Mouse (Mus musculus) MEL (cell line): ENCODE data around the gene Has1. TPM values are rescaled to one million over a fixed set of nuclear protein-coding genes. Genes with fewer than 3 reads are reported as not detected.

ENCODE experiments used
- DNase-seq: peaks from one replicate; pipeline ENCODE4 v3.0.0; 2011; ENCODE audit warnings: low read depth, low spot score
- H3K27ac ChIP-seq: 2 replicates; pipeline ENCODE4 v1.5.1; 2012; ENCODE audit warnings: low read depth, mild to moderate bottlenecking, control low read depth, low read length, moderate library complexity; ENCODE audit not compliant: control insufficient read depth
- H3K27me3 ChIP-seq, 2 experiments: fragments of 150-350 bp in 1 of 2; sonication (generic) in 1 of 2; 2 replicates each; pipeline ENCODE4 v1.6.1; 2012; ENCODE audit warnings: low read length in 2 of 2, mild to moderate bottlenecking in 2 of 2, improper control_type of control experiment in 1 of 2, moderate library complexity in 1 of 2; ENCODE audit not compliant: insufficient read depth in 2 of 2, control insufficient read depth in 1 of 2
- H3K36me3 ChIP-seq, 2 experiments: 2 replicates each; pipeline ENCODE4 v1.6.1; 2012 to 2014; ENCODE audit warnings: low read length in 2 of 2, improper control_type of control experiment in 1 of 2, inconsistent platforms in 1 of 2, mild to moderate bottlenecking in 1 of 2; ENCODE audit not compliant: insufficient read depth in 2 of 2, control insufficient read depth in 1 of 2
- H3K4me1 ChIP-seq, 2 experiments: fragments of 150-350 bp in 1 of 2; sonication (generic) in 1 of 2; 2 replicates each; pipeline ENCODE4 v1.6.1; 2012; ENCODE audit warnings: low read length in 2 of 2, improper control_type of control experiment in 1 of 2, mild to moderate bottlenecking in 1 of 2; ENCODE audit not compliant: insufficient read depth in 2 of 2, control insufficient read depth in 1 of 2
- H3K4me3 ChIP-seq, 2 experiments: fragments of 150-350 bp in 1 of 2; sonication (generic) in 1 of 2; 2 replicates each; pipeline ENCODE4 v1.5.1; 2012; ENCODE audit warnings: low read depth in 2 of 2, low read length in 2 of 2, mild to moderate bottlenecking in 2 of 2, moderate library complexity in 2 of 2, control low read depth in 1 of 2, improper control_type of control experiment in 1 of 2; ENCODE audit not compliant: control insufficient read depth in 1 of 2, insufficient read depth in 1 of 2
- H3K79me2 ChIP-seq: 2 replicates; pipeline ENCODE4 v1.6.1; 2012; ENCODE audit warnings: mild to moderate bottlenecking, low read length, moderate library complexity; ENCODE audit not compliant: control insufficient read depth, poor library complexity, insufficient read depth
- H3K9ac ChIP-seq: 2 replicates; pipeline ENCODE4 v1.6.1; 2012; ENCODE audit warnings: low read depth, mild to moderate bottlenecking, control low read depth, low read length, moderate library complexity; ENCODE audit not compliant: control insufficient read depth, poor library complexity, severe bottlenecking
- H3K9me3 ChIP-seq: fragments of 150-350 bp; sonication (generic); replicated peaks from 2 replicates; pipeline ENCODE4 v1.6.1; 2012; ENCODE audit warnings: mild to moderate bottlenecking, low read length, improper control_type of control experiment, moderate library complexity; ENCODE audit not compliant: insufficient read depth
- BHLHE40 ChIP-seq: IDR thresholded peaks from 2 replicates; pipeline ENCODE4 v1.6.1; 2012; ENCODE audit warnings: low read depth, mild to moderate bottlenecking, inconsistent platforms, low read length, improper control_type of control experiment, borderline replicate concordance
- CHD1 ChIP-seq: IDR thresholded peaks from 2 replicates; pipeline ENCODE4 v1.6.1; 2012; ENCODE audit warnings: low read depth, mild to moderate bottlenecking, inconsistent platforms, low read length, improper control_type of control experiment
- CHD2 ChIP-seq: IDR thresholded peaks from 2 replicates; pipeline ENCODE4 v1.6.1; 2011; ENCODE audit warnings: low read length, improper control_type of control experiment
- CTCF ChIP-seq, 3 experiments: IDR thresholded peaks in 2 of 3; conservative IDR thresholded peaks in 1 of 3; 2 replicates each; pipeline ENCODE4 v1.5.1; 2011 to 2012; ENCODE audit warnings: low read length in 3 of 3, low read depth in 2 of 3, mild to moderate bottlenecking in 2 of 3, improper control_type of control experiment in 1 of 3, inconsistent platforms in 1 of 3, mixed read lengths in 1 of 3, moderate library complexity in 1 of 3; ENCODE audit not compliant: control insufficient read depth in 1 of 3, insufficient read depth in 1 of 3, poor library complexity in 1 of 3, severe bottlenecking in 1 of 3
- E2F4 ChIP-seq: IDR thresholded peaks from 2 replicates; pipeline ENCODE4 v1.6.1; 2011; ENCODE audit warnings: low read depth, low read length, improper control_type of control experiment, borderline replicate concordance
- ELF1 ChIP-seq: IDR thresholded peaks from 2 replicates; pipeline ENCODE4 v1.6.1; 2014; ENCODE audit warnings: low read depth, mild to moderate bottlenecking, inconsistent platforms, low read length, improper control_type of control experiment, moderate library complexity
- EP300 ChIP-seq, 2 experiments: IDR thresholded peaks; 2 replicates each; pipeline ENCODE4 v1.6.1; 2011; ENCODE audit warnings: improper control_type of control experiment in 2 of 2, low read length in 2 of 2, low read depth in 1 of 2, mild to moderate bottlenecking in 1 of 2
- ETS1 ChIP-seq: IDR thresholded peaks from 2 replicates; pipeline ENCODE4 v1.6.1; 2012; ENCODE audit warnings: low read depth, mild to moderate bottlenecking, inconsistent platforms, low read length, improper control_type of control experiment, moderate library complexity
- GABPA ChIP-seq: IDR thresholded peaks from 2 replicates; pipeline ENCODE4 v1.6.1; 2012; ENCODE audit warnings: low read depth, mild to moderate bottlenecking, inconsistent platforms, low read length, improper control_type of control experiment, moderate library complexity
- GATA1 ChIP-seq: IDR thresholded peaks from 2 replicates; pipeline ENCODE4 v1.6.1; 2011; ENCODE audit warnings: low read depth, low read length, improper control_type of control experiment
- HCFC1 ChIP-seq: IDR thresholded peaks from 2 replicates; pipeline ENCODE4 v1.6.1; 2012; ENCODE audit warnings: low read depth, mild to moderate bottlenecking, inconsistent platforms, low read length, improper control_type of control experiment, moderate library complexity
- JUND ChIP-seq: IDR thresholded peaks from 2 replicates; pipeline ENCODE4 v1.6.1; 2011; ENCODE audit warnings: low read depth, mild to moderate bottlenecking, improper control_type of control experiment, low read length
- KAT2A ChIP-seq: conservative IDR thresholded peaks from 2 replicates; pipeline ENCODE4 v1.6.1; 2012; ENCODE audit warnings: low read depth, low read length, improper control_type of control experiment, inconsistent platforms
- MAFK ChIP-seq: IDR thresholded peaks from 2 replicates; pipeline ENCODE4 v1.6.1; 2011; ENCODE audit warnings: low read depth, mild to moderate bottlenecking, low read length, improper control_type of control experiment, borderline replicate concordance
- MAX ChIP-seq: IDR thresholded peaks from 2 replicates; pipeline ENCODE4 v1.6.1; 2011; ENCODE audit warnings: low read length, improper control_type of control experiment
- MAZ ChIP-seq: IDR thresholded peaks from 2 replicates; pipeline ENCODE4 v1.6.1; 2012; ENCODE audit warnings: low read depth, mild to moderate bottlenecking, inconsistent platforms, low read length, improper control_type of control experiment
- MXI1 ChIP-seq: IDR thresholded peaks from 2 replicates; pipeline ENCODE4 v1.6.1; 2011; ENCODE audit warnings: mild to moderate bottlenecking, low read depth, low read length, improper control_type of control experiment
- MYB ChIP-seq: IDR thresholded peaks from 2 replicates; pipeline ENCODE4 v1.6.1; 2011; ENCODE audit warnings: mild to moderate bottlenecking, low read depth, low read length, improper control_type of control experiment
- MYC ChIP-seq: IDR thresholded peaks from 2 replicates; pipeline ENCODE4 v1.6.1; 2011; ENCODE audit warnings: low read depth, mild to moderate bottlenecking, low read length, improper control_type of control experiment, moderate library complexity
- NELFE ChIP-seq: IDR thresholded peaks from 2 replicates; pipeline ENCODE4 v1.6.1; 2011; ENCODE audit warnings: low read depth, low read length, improper control_type of control experiment
- NRF1 ChIP-seq: IDR thresholded peaks from 2 replicates; pipeline ENCODE4 v1.6.1; 2014; ENCODE audit warnings: low read depth, mild to moderate bottlenecking, inconsistent platforms, low read length, improper control_type of control experiment, moderate library complexity; ENCODE audit not compliant: poor library complexity, insufficient read depth, severe bottlenecking
- POLR2A ChIP-seq, 2 experiments: IDR thresholded peaks; 2 replicates each; pipeline ENCODE4 v1.6.1; 2011 to 2012; ENCODE audit warnings: low read length in 2 of 2, mild to moderate bottlenecking in 2 of 2, control low read depth in 1 of 2, improper control_type of control experiment in 1 of 2, low read depth in 1 of 2, moderate library complexity in 1 of 2; ENCODE audit not compliant: control insufficient read depth in 1 of 2, insufficient read depth in 1 of 2, poor library complexity in 1 of 2
- POLR2AphosphoS2 ChIP-seq: IDR thresholded peaks from 2 replicates; pipeline ENCODE4 v1.6.1; 2011; ENCODE audit warnings: low read length, improper control_type of control experiment
- POLR2AphosphoS5 ChIP-seq: IDR thresholded peaks from 2 replicates; pipeline ENCODE4 v1.6.1; 2012; ENCODE audit warnings: low read depth, borderline replicate concordance, mild to moderate bottlenecking, inconsistent platforms, low read length, moderate library complexity, mixed read lengths
- RAD21 ChIP-seq: IDR thresholded peaks from 2 replicates; pipeline ENCODE4 v1.6.1; 2011; ENCODE audit warnings: mild to moderate bottlenecking, low read depth, low read length, improper control_type of control experiment
- RCOR1 ChIP-seq: IDR thresholded peaks from 2 replicates; pipeline ENCODE4 v1.6.1; 2012; ENCODE audit warnings: low read depth, mild to moderate bottlenecking, inconsistent platforms, low read length, improper control_type of control experiment
- SIN3A ChIP-seq: IDR thresholded peaks from 2 replicates; pipeline ENCODE4 v1.6.1; 2012; ENCODE audit warnings: low read length, improper control_type of control experiment, inconsistent platforms
- SMC3 ChIP-seq: IDR thresholded peaks from 2 replicates; pipeline ENCODE4 v1.6.1; 2011; ENCODE audit warnings: low read depth, low read length, improper control_type of control experiment
- TAL1 ChIP-seq: IDR thresholded peaks from 2 replicates; pipeline ENCODE4 v1.6.1; 2012; ENCODE audit warnings: mild to moderate bottlenecking, inconsistent platforms, low read length, moderate library complexity, mixed read lengths
- TBP ChIP-seq: IDR thresholded peaks from 2 replicates; pipeline ENCODE4 v1.8.0; 2011; ENCODE audit warnings: low read depth, low read length, improper control_type of control experiment
- TCF12 ChIP-seq: IDR thresholded peaks from 2 replicates; pipeline ENCODE4 v1.6.1; 2014; ENCODE audit warnings: low read depth, mild to moderate bottlenecking, inconsistent platforms, low read length, improper control_type of control experiment, moderate library complexity
- UBTF ChIP-seq: IDR thresholded peaks from 2 replicates; pipeline ENCODE4 v1.6.1; 2012; ENCODE audit warnings: low read depth, mild to moderate bottlenecking, inconsistent platforms, low read length, improper control_type of control experiment, moderate library complexity, borderline replicate concordance; ENCODE audit not compliant: insufficient read depth
- USF1 ChIP-seq: IDR thresholded peaks from 2 replicates; pipeline ENCODE4 v1.6.1; 2014; ENCODE audit warnings: low read depth, mild to moderate bottlenecking, inconsistent platforms, low read length, improper control_type of control experiment, moderate library complexity
- USF2 ChIP-seq, 2 experiments: IDR thresholded peaks; 2 replicates each; pipeline ENCODE4 v1.6.1; 2011 to 2012; ENCODE audit warnings: improper control_type of control experiment in 2 of 2, low read length in 2 of 2, borderline replicate concordance in 1 of 2, inconsistent platforms in 1 of 2, low read depth in 1 of 2, mild to moderate bottlenecking in 1 of 2; ENCODE audit not compliant: insufficient read depth in 1 of 2
- ZC3H11A ChIP-seq: IDR thresholded peaks from 2 replicates; pipeline ENCODE4 v1.6.1; 2012; ENCODE audit warnings: low read depth, mild to moderate bottlenecking, inconsistent platforms, low read length, improper control_type of control experiment
- ZKSCAN1 ChIP-seq: IDR thresholded peaks from 2 replicates; pipeline ENCODE4 v1.6.1; 2012; ENCODE audit warnings: low read depth, mild to moderate bottlenecking, inconsistent platforms, low read length, improper control_type of control experiment, moderate library complexity
- ZMIZ1 ChIP-seq: IDR thresholded peaks from 2 replicates; pipeline ENCODE4 v1.6.1; 2012; ENCODE audit warnings: low read depth, mild to moderate bottlenecking, inconsistent platforms, low read length, improper control_type of control experiment, moderate library complexity
- ZNF384 ChIP-seq: IDR thresholded peaks from 2 replicates; pipeline ENCODE4 v1.6.1; 2012; ENCODE audit warnings: low read depth, mild to moderate bottlenecking, inconsistent platforms, low read length, improper control_type of control experiment
- polyA plus RNA-seq, 2 experiments: library from polyadenylated mRNA; stranded (reverse) in 1 of 2; unstranded in 1 of 2; fragments of >175 nt in 1 of 2; fragments of >200 nt in 1 of 2; gene quantifications; 2 replicates each; pipeline versions ENCODE4 v1.2.1 to v1.2.4; 2012; ENCODE audit warnings: low replicate concordance in 2 of 2, low read depth in 1 of 2; ENCODE audit not compliant: insufficient read length in 2 of 2, insufficient read depth in 1 of 2, missing spikeins in 1 of 2
- total RNA-seq: library from RNA; depleted of rRNA; stranded (reverse); fragments of 300-350 nt; gene quantifications from 2 replicates; pipeline ENCODE4 v1.2.3, GENCODE M21; 2012

Gene Has1
- total and polyA plus RNA-seq, 3 experiments, result 0.13 TPM; not detected in 2

- Histone ChIP-seq H3K9me3 (no peaks in the 10 kb centered on the region), H3K27ac (no peak overlapping the region), H3K27me3 (no peaks in the 10 kb centered on the region), H3K4me3 (peak overlapping the region in 1 of 2 experiments; percentile 29; a peak in 2 of 4 replicates), H3K4me1 (peaks cover 6 to 20% of the 10 kb centered on the region in 2 experiments), H3K9ac (no peak overlapping the region), H3K79me2 (no peaks in the 10 kb centered on the region), H3K36me3 (peaks cover 0 to 13% of the 10 kb centered on the region in 2 experiments; a peak in 2 of 4 replicates)
- DNase-seq, result peak; percentile 91
- TF ChIP-seq TBP, result no peak
- TF ChIP-seq NELFE, result no peak
- peak; percentile 56; the same call in 1 of the 2 replicates for TF ChIP-seq MYC
- TF ChIP-seq ETS1, result peak; percentile 95
- peak; percentile 39 for TF ChIP-seq CHD2
- peak; percentile 84 for TF ChIP-seq BHLHE40
- TF ChIP-seq POLR2AphosphoS2, result no peak
- peak; percentile 91 for TF ChIP-seq ZNF384
- no peak for TF ChIP-seq E2F4
- TF ChIP-seq POLR2A (IDR thresholded peaks at IDR 0.05; ENCODE audit: control insufficient read depth in 1 of 2, insufficient read depth in 1 of 2, low read depth in 1 of 2, low read length in 2 of 2, poor library complexity in 1 of 2), result no peak
- TF ChIP-seq UBTF, result no peak
- TF ChIP-seq ZC3H11A, result no peak
- no peak for TF ChIP-seq GABPA
- peak; percentile 92 for TF ChIP-seq TAL1
- 0 out of 2 replicates have a peak, but pooled peaks have one; percentile 36 for TF ChIP-seq ELF1
- no peak for TF ChIP-seq ZKSCAN1
- TF ChIP-seq GATA1, result peak; percentile 100
- peak; percentile 96 to 99 for TF ChIP-seq EP300 (IDR thresholded peaks at IDR 0.05; ENCODE audit: low read depth in 1 of 2, low read length in 2 of 2)
- TF ChIP-seq JUND, result 0 out of 2 replicates have a peak, but pooled peaks have one; percentile 59
- no peak for TF ChIP-seq USF2 (IDR thresholded peaks at IDR 0.05; ENCODE audit: borderline replicate concordance in 1 of 2, insufficient read depth in 1 of 2, low read depth in 1 of 2, low read length in 2 of 2)
- TF ChIP-seq SMC3, result no peak
- TF ChIP-seq HCFC1, result peak; percentile 48; the same call in 1 of the 2 replicates
- no peak for TF ChIP-seq RAD21
- TF ChIP-seq NRF1, result no peak
- no peak for TF ChIP-seq POLR2AphosphoS5
- TF ChIP-seq USF1, result no peak
- no peak for TF ChIP-seq CTCF (IDR thresholded peaks at IDR 0.05 in 2 of 3, conservative IDR thresholded peaks at IDR 0.05 in 1 of 3; ENCODE audit: control insufficient read depth in 1 of 3, insufficient read depth in 1 of 3, low read depth in 2 of 3, low read length in 3 of 3, poor library complexity in 1 of 3, severe bottlenecking in 1 of 3)
- no peak for TF ChIP-seq ZMIZ1
- no peak for TF ChIP-seq MAZ
- TF ChIP-seq MYB, result no peak
- TF ChIP-seq CHD1, result no peak
- peak; percentile 62 for TF ChIP-seq MAX
- TF ChIP-seq TCF12, result peak; percentile 97
- peak; percentile 91 for TF ChIP-seq RCOR1
- no peak for TF ChIP-seq MAFK
- peak; percentile 87 for TF ChIP-seq SIN3A
- peak; percentile 58; the same call in 1 of the 2 replicates for TF ChIP-seq MXI1
- no peak for TF ChIP-seq KAT2A
These were observed 6.0 kb downstream of the Has1 start for GRCm38 (mm10) chr17:17848988-17849387.
